Mouse (Mus musculus) neutrophil, adult 59 days (primary cell): ENCODE measurements around the gene Fastkd3. TPM values are rescaled to one million over a fixed set of nuclear protein-coding genes. Genes with fewer than 3 reads are reported as not detected.

Experiments used
- total RNA-seq, 2 experiments: library from RNA; stranded (reverse); gene quantifications; 1 replicate in 1 of 2; 2 replicates in 1 of 2; pipeline ENCODE4 v1.2.4; 2023

Gene Fastkd3
- 1 to 10 TPM; 3.4 to 4.3 TPM for total RNA-seq

DNA sequence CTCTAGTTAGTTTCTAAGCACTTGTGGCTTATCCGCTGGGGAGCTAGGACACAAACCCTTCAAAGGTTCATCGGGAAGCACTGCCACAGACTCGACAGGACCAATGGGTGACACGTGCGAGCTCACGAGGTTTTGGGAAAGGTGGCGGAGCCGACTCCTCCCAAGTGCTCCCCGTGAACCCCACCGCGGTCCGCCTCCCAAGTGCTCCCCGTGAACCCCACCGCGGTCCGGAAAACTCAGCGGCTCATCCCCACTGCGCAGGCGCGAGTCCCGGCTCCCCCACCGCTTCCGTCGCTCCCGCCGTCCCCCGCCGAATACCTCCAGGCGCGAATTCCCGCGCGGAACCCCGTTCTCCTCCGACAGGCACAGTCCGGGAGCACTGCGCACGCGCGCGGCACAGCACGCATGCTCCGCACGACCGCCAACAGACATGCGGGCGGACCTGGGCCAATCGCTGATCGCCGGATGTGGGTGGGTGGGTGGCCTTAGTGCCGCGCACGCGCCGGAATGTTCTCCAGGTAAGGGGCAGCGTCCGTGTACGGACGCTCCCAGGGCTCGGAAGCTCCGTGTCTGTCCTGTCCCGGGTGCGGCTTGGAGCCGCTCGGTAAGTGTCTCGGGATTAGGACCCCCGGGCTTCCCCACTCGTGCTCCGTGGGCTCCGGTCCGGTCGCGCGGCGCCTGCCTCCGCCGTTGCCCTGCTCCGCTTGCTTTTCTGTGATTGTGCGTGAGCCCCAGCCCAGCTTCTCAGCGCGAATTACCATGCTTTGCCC, at the start of gene Fastkd3, which contains the start of gene Mtrr:
TSS of gene Fastkd3 (plus strand) at position 488 of the 770 bp plus-strand sequence.
TSS of gene Mtrr (minus strand) at position 403 of the 770 bp plus-strand sequence.

DNA sequence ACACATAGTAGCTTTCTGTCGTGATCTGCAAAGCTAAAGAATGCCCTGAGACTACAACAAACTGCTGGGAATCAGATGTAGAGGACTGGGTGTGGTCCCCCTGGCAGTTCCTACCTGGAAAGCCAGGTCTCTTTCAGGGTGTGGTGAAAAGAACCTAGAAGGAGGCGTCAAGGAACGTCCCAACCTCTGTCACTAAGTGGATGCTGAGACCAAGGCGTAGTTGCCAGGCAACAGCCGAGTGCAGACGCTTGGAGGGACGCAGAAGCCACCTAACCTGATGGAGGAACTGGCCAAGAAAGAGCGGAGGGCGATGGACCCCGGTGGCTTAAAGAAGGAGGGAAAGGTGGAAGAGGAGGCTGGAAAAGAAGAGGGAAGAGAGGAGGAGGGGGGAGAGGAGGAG, 15.2 kb downstream of the Fastkd3 start, which contains the start of gene 1700001L19Rik:
TSS of gene 1700001L19Rik (plus strand) at position 223 of the 400 bp plus-strand sequence.

Other genes starting within 250 kb of the Fastkd3 start
- 1 to 10 TPM; 4.5 to 5.1 TPM for gene Mtrr, start 85 bp upstream of the Fastkd3 start, total RNA-seq
- gene 1700001L19Rik, start 15.2 kb downstream of the Fastkd3 start, total RNA-seq = not detected